Mouse (Mus musculus) activated CD4-positive, CD25-positive, alpha-beta regulatory T cell, adult 9 weeks (primary cell): ENCODE measurements around the gene Bicd2. TPM values are rescaled to one million over a fixed set of nuclear protein-coding genes. Genes with fewer than 3 reads are reported as not detected.

Experiments
- polyA plus RNA-seq: library from polyadenylated mRNA; unstranded; fragments of 100-300 nt; shearing (Covaris generic); gene quantifications from one replicate; pipeline ENCODE4 v1.2.1, GENCODE M21; 2017

Gene Bicd2
- polyA plus RNA-seq, result 13.6 TPM

GRCm38 (mm10) chr13:49341012-49341830 lies at the start of gene Bicd2:
Gene Bicd2 (plus strand): TSS chr13:49341585.

GRCm38 (mm10) chr13:49320040-49320439 lies 21.3 kb upstream of the Bicd2 start, which contains the start of gene Fgd3:
Gene Fgd3 (minus strand): TSS chr13:49320311.

GRCm38 (mm10) chr13:49420754-49421605 lies 79.6 kb downstream of the Bicd2 start, which contains the start of gene Ippk:
Gene Ippk (plus strand): TSS chr13:49421249.

Other genes starting within 250 kb of the Bicd2 start
- not detected for gene Wnk2, start 193.6 kb upstream of the Bicd2 start, polyA plus RNA-seq
- gene Ninj1, start 154.1 kb upstream of the Bicd2 start, polyA plus RNA-seq, result 29.3 TPM
- gene Card19, start 125.5 kb upstream of the Bicd2 start, polyA plus RNA-seq, result 44.4 TPM
- 44.8 TPM for gene Susd3, start 92.9 kb upstream of the Bicd2 start, polyA plus RNA-seq
- gene Fgd3, start 21.3 kb upstream of the Bicd2 start, polyA plus RNA-seq, result 22.3 TPM
- 14.2 TPM for gene Ippk, start 79.7 kb downstream of the Bicd2 start, polyA plus RNA-seq
- 4.5 TPM for gene Tes3-ps, start 151.7 kb downstream of the Bicd2 start, polyA plus RNA-seq
- gene Ecm2, start 163.2 kb downstream of the Bicd2 start, polyA plus RNA-seq, result 0.31 TPM
- gene Aspn, start 202.9 kb downstream of the Bicd2 start, polyA plus RNA-seq, result not detected
- 0.17 TPM for gene Omd, start 240.9 kb downstream of the Bicd2 start, polyA plus RNA-seq